Mouse (Mus musculus) ES-Bruce4 (cell line): ENCODE measurements around the gene Arhgap10. TPM values are rescaled to one million over a fixed set of nuclear protein-coding genes. Genes with fewer than 3 reads are reported as not detected.

Experiments used
- H3K27ac ChIP-seq: 2 replicates; pipeline ENCODE4 v1.5.1; 2012; ENCODE audit warnings: low read length, inconsistent platforms; ENCODE audit not compliant: insufficient read depth
- H3K27me3 ChIP-seq: 2 replicates; pipeline ENCODE4 v1.6.1; 2012; ENCODE audit warnings: mild to moderate bottlenecking, low read length, inconsistent platforms; ENCODE audit not compliant: control insufficient read depth, poor library complexity, insufficient read depth, severe bottlenecking
- H3K36me3 ChIP-seq: 2 replicates; pipeline ENCODE4 v1.6.1; 2012; ENCODE audit warnings: inconsistent platforms, mild to moderate bottlenecking, low read length, moderate library complexity; ENCODE audit not compliant: control insufficient read depth, poor library complexity, insufficient read depth, severe bottlenecking
- H3K4me1 ChIP-seq: one replicate; pipeline ENCODE4 v1.8.1; 2011; ENCODE audit warnings: low read length; ENCODE audit not compliant: control insufficient read depth, insufficient read depth
- H3K4me3 ChIP-seq: 2 replicates; pipeline ENCODE4 v1.5.1; 2011; ENCODE audit warnings: low read depth, mild to moderate bottlenecking, low read length
- H3K9ac ChIP-seq: 2 replicates; pipeline ENCODE4 v1.6.1; 2012; ENCODE audit warnings: low read depth, mild to moderate bottlenecking, inconsistent platforms; ENCODE audit not compliant: poor library complexity, severe bottlenecking
- H3K9me3 ChIP-seq: replicated peaks from 2 replicates; pipeline ENCODE4 v1.6.1; 2012; ENCODE audit warnings: mild to moderate bottlenecking, low read length, inconsistent platforms; ENCODE audit not compliant: control insufficient read depth, poor library complexity, insufficient read depth, severe bottlenecking
- CTCF ChIP-seq: IDR thresholded peaks from one replicate; pipeline ENCODE4 v1.8.1; 2011; ENCODE audit warnings: low read depth, low read length
- EP300 ChIP-seq: IDR thresholded peaks from 2 replicates; pipeline ENCODE4 v1.6.1; 2011; ENCODE audit warnings: low read depth, low read length; ENCODE audit not compliant: insufficient read depth
- POLR2A ChIP-seq: IDR thresholded peaks from one replicate; pipeline ENCODE4 v1.8.1; 2011; ENCODE audit warnings: low read length; ENCODE audit not compliant: insufficient read depth
- polyA plus RNA-seq: library from polyadenylated mRNA; stranded (reverse); fragments of >200 nt; gene quantifications from 2 replicates; pipeline ENCODE4 v1.2.4, GENCODE M21; 2011; ENCODE audit warnings: low read depth; ENCODE audit not compliant: missing spikeins, insufficient read depth, insufficient read length

Gene Arhgap10
- polyA plus RNA-seq, 1 experiment, result 26.0 TPM

GRCm38 (mm10) chr8:77404017-77404416, 113.7 kb downstream of the Arhgap10 start:
- no peaks in the 10 kb centered on the region for H3K27me3 ChIP-seq
- TF ChIP-seq POLR2A (no peak), CTCF (no peak), EP300 (no peak)
- no peak overlapping the region for H3K27ac ChIP-seq
- H3K4me1 ChIP-seq, result no peaks in the 10 kb centered on the region
- no peak overlapping the region for H3K9ac ChIP-seq
- no peaks in the 10 kb centered on the region for H3K9me3 ChIP-seq
- 0 out of 2 replicates have a peak, but pooled peaks cover 3% of the 10 kb centered on the region for H3K36me3 ChIP-seq
- H3K4me3 ChIP-seq, result no peak overlapping the region

- no peaks in the 10 kb centered on the region for H3K4me1 ChIP-seq
- no peak overlapping the region for H3K27ac ChIP-seq
- no peak overlapping the region for H3K4me3 ChIP-seq
- no peaks in the 10 kb centered on the region for H3K27me3 ChIP-seq
- no peak overlapping the region for H3K9ac ChIP-seq
- TF ChIP-seq CTCF (no peak), POLR2A (no peak), EP300 (no peak)
- peaks cover 6% of the 10 kb centered on the region for H3K9me3 ChIP-seq
- H3K36me3 ChIP-seq, result no peaks in the 10 kb centered on the region
Observed at GRCm38 (mm10) chr8:77401934-77402333, 115.8 kb downstream of the Arhgap10 start.

GRCm38 (mm10) chr8:77401140-77401539, 116.6 kb downstream of the Arhgap10 start:
- H3K27ac ChIP-seq, result no peak overlapping the region
- H3K4me1 ChIP-seq, result no peaks in the 10 kb centered on the region
- H3K9me3 ChIP-seq, result peaks cover 12% of the 10 kb centered on the region
- H3K36me3 ChIP-seq, result no peaks in the 10 kb centered on the region
- no peaks in the 10 kb centered on the region for H3K27me3 ChIP-seq
- no peak overlapping the region for H3K9ac ChIP-seq
- H3K4me3 ChIP-seq, result no peak overlapping the region
- TF ChIP-seq EP300, result no peak

GRCm38 (mm10) chr8:77384080-77384479, 133.7 kb downstream of the Arhgap10 start:
- no peaks in the 10 kb centered on the region for H3K27me3 ChIP-seq
- H3K9ac ChIP-seq, result no peak overlapping the region
- TF ChIP-seq EP300 (no peak), CTCF (no peak), POLR2A (no peak)
- no peak overlapping the region for H3K27ac ChIP-seq
- no peaks in the 10 kb centered on the region for H3K36me3 ChIP-seq
- no peak overlapping the region for H3K4me3 ChIP-seq
- H3K9me3 ChIP-seq, result no peaks in the 10 kb centered on the region
- no peaks in the 10 kb centered on the region for H3K4me1 ChIP-seq

- Histone ChIP-seq H3K36me3 (no peaks in the 10 kb centered on the region), H3K27me3 (no peaks in the 10 kb centered on the region), H3K27ac (no peak overlapping the region), H3K9me3 (no peaks in the 10 kb centered on the region), H3K4me3 (no peak overlapping the region), H3K9ac (no peak overlapping the region), H3K4me1 (no peaks in the 10 kb centered on the region)
- no peak for TF ChIP-seq POLR2A
- TF ChIP-seq EP300, result no peak
- no peak for TF ChIP-seq CTCF
Observed at GRCm38 (mm10) chr8:77383671-77384070, 134.1 kb downstream of the Arhgap10 start.

GRCm38 (mm10) chr8:77380844-77381243, 136.9 kb downstream of the Arhgap10 start:
- Histone ChIP-seq H3K36me3 (no peaks in the 10 kb centered on the region), H3K9me3 (no peaks in the 10 kb centered on the region), H3K27me3 (no peaks in the 10 kb centered on the region), H3K4me3 (no peak overlapping the region), H3K27ac (no peak overlapping the region), H3K4me1 (no peaks in the 10 kb centered on the region), H3K9ac (no peak overlapping the region)
- no peak for TF ChIP-seq CTCF
- TF ChIP-seq EP300, result no peak
- TF ChIP-seq POLR2A, result no peak
